Mouse (Mus musculus) cerebellum, adult 2 months (tissue): ENCODE data around the gene Bmp2k. TPM values are rescaled to one million over a fixed set of nuclear protein-coding genes. Genes with fewer than 3 reads are reported as not detected.
A peak's percentile ranks its signal among the peaks of the same experiment; 100 is the strongest.

Source experiments
- DNase-seq, 2 experiments: peaks; one replicate each; pipeline ENCODE4 v3.0.0; 2021
- H3K27ac ChIP-seq: fragments of 200-500 bp; 2 replicates; pipeline ENCODE4 v1.5.1; 2012; ENCODE audit warnings: low read length, control low read depth, inconsistent platforms; ENCODE audit not compliant: insufficient read depth
- H3K27me3 ChIP-seq: fragments of 200-500 bp; 2 replicates; pipeline ENCODE4 v1.6.1; 2012; ENCODE audit warnings: inconsistent platforms, mild to moderate bottlenecking, low read length, moderate library complexity; ENCODE audit not compliant: control insufficient read depth, insufficient read depth
- H3K4me1 ChIP-seq: fragments of 200-500 bp; 2 replicates; pipeline ENCODE4 v1.6.1; 2011; ENCODE audit warnings: low read length; ENCODE audit not compliant: control insufficient read depth, insufficient read depth
- H3K4me3 ChIP-seq: fragments of 200-500 bp; replicated peaks from 2 replicates; pipeline ENCODE3; 2011; ENCODE audit warnings: mild to moderate bottlenecking, low read depth, low read length, control low read depth; ENCODE audit not compliant: insufficient read depth
- CTCF ChIP-seq: fragments of 200-500 bp; IDR thresholded peaks from 2 replicates; pipeline ENCODE4 v1.5.1; 2011; ENCODE audit warnings: low read depth, mild to moderate bottlenecking, control low read depth, low read length, moderate library complexity, borderline replicate concordance; ENCODE audit not compliant: insufficient read depth
- POLR2A ChIP-seq: fragments of 200-500 bp; IDR thresholded peaks from 2 replicates; pipeline ENCODE4 v1.6.1; 2011; ENCODE audit warnings: low read length, control low read depth, borderline replicate concordance; ENCODE audit not compliant: insufficient read depth
- WGBS: fragments of 180-500 bp; shearing (Covaris S2); methylation state at CpG from one replicate; pipeline ENCODE4 v1.1.7; 2018; 5-methylcytosine and 5-hydroxymethylcytosine counted together
- polyA plus RNA-seq: library from polyadenylated mRNA; depleted of rRNA; stranded (reverse); fragments of >200 nt; gene quantifications from 2 replicates; pipeline ENCODE4 v1.2.3, GENCODE M21; 2012

Gene Bmp2k
- polyA plus RNA-seq, 1 experiment: 11.4 TPM

- DNase-seq: no peak
- TF ChIP-seq POLR2A (no peak), CTCF (no peak)
- no peak overlapping the region for H3K4me3 ChIP-seq
- no peaks in the 10 kb centered on the region for H3K27me3 ChIP-seq
- 49% methylated on average over 3 of the region's 3 CpGs for WGBS
- H3K27ac ChIP-seq: no peak overlapping the region
- no peaks in the 10 kb centered on the region for H3K4me1 ChIP-seq
Measured at GRCm38 (mm10) chr5:96956926-96957325, 40.6 kb upstream of the Bmp2k start.

- Histone ChIP-seq H3K27me3 (no peaks in the 10 kb centered on the region), H3K4me1 (no peaks in the 10 kb centered on the region), H3K27ac (no peak overlapping the region), H3K4me3 (no peak overlapping the region)
- DNase-seq: no peak
- no peak for TF ChIP-seq CTCF
- 83% methylated on average over 5 of the region's 5 CpGs for WGBS
Measured at GRCm38 (mm10) chr5:96961122-96961521, 36.4 kb upstream of the Bmp2k start.

GRCm38 (mm10) chr5:96961852-96962251, 35.6 kb upstream of the Bmp2k start:
- Histone ChIP-seq H3K27me3 (no peaks in the 10 kb centered on the region), H3K4me3 (no peak overlapping the region), H3K27ac (no peak overlapping the region), H3K4me1 (no peaks in the 10 kb centered on the region)
- DNase-seq: no peak
- TF ChIP-seq CTCF (no peak), POLR2A (no peak)

GRCm38 (mm10) chr5:96962252-96962933, 35.1 kb upstream of the Bmp2k start:
- H3K4me1 ChIP-seq: no peaks in the 10 kb centered on the region
- no peak overlapping the region for H3K4me3 ChIP-seq
- 60% methylated on average over 8 of the region's 8 CpGs for WGBS
- H3K27me3 ChIP-seq: no peaks in the 10 kb centered on the region
- TF ChIP-seq CTCF (no peak), POLR2A (no peak)
- no peak overlapping the region for H3K27ac ChIP-seq
- DNase-seq: no peak

GRCm38 (mm10) chr5:96962934-96963301, 34.6 kb upstream of the Bmp2k start:
- Histone ChIP-seq H3K27me3 (no peaks in the 10 kb centered on the region), H3K4me1 (no peaks in the 10 kb centered on the region), H3K27ac (no peak overlapping the region), H3K4me3 (no peak overlapping the region)
- WGBS: 95% methylated on average over 6 of the region's 6 CpGs
- TF ChIP-seq CTCF (no peak), POLR2A (no peak)
- no peak for DNase-seq

GRCm38 (mm10) chr5:96964062-96965028, 33.1 kb upstream of the Bmp2k start:
- Histone ChIP-seq H3K27me3 (no peaks in the 10 kb centered on the region), H3K4me1 (no peaks in the 10 kb centered on the region), H3K27ac (no peak overlapping the region), H3K4me3 (no peak overlapping the region)
- DNase-seq: peak in 1 of 2 experiments; percentile 10
- no peak for TF ChIP-seq CTCF
- TF ChIP-seq POLR2A: no peak
- 8% methylated on average over 14 of the region's 14 CpGs for WGBS

GRCm38 (mm10) chr5:96965029-96965403, 32.5 kb upstream of the Bmp2k start:
- TF ChIP-seq POLR2A (no peak), CTCF (no peak)
- DNase-seq: no peak
- Histone ChIP-seq H3K4me3 (no peak overlapping the region), H3K4me1 (no peaks in the 10 kb centered on the region), H3K27me3 (no peaks in the 10 kb centered on the region), H3K27ac (no peak overlapping the region)
- WGBS: 64% methylated on average over 2 of the region's 2 CpGs

GRCm38 (mm10) chr5:96965503-96965902, 32.0 kb upstream of the Bmp2k start:
- no peak for DNase-seq
- WGBS: 86% methylated on average over 2 of the region's 2 CpGs
- H3K4me1 ChIP-seq: no peaks in the 10 kb centered on the region
- no peak overlapping the region for H3K27ac ChIP-seq
- no peaks in the 10 kb centered on the region for H3K27me3 ChIP-seq
- H3K4me3 ChIP-seq: no peak overlapping the region
- TF ChIP-seq CTCF (no peak), POLR2A (no peak)
